Mouse (Mus musculus): Measurements from ENCODE around the gene Wfikkn1.

DNA sequence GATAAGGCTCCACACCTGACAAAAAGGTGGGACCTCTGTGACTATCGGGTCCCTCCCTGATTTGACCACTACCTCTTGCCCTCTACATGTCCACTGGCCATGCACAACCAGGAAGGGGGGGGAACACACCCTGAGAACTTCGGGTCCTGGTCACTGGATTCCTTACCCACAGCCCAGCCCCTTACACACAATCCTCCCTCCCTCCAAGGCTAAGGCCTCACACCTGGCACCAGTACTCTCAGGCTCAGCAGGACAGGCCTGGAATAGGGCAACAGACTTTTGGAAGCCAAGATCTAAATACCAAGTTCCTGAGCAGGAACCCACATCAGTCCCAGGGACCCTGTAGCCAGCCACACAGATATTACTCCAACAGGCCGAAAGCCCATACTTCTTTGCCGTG lies 41.8 kb downstream of the Wfikkn1 start:
- no peak for TF ChIP-seq CTCF (IDR thresholded peaks at IDR 0.05; ENCODE audit: extremely low read depth, insufficient read depth, low read length)
- no peak for TF ChIP-seq POLR2A (IDR thresholded peaks at IDR 0.05; ENCODE audit: extremely low read depth, insufficient read depth, low read length)

Data from cortical plate, adult 2 months (tissue).